Mouse (Mus musculus): Measurements from ENCODE around the gene Inf2. TPM values are rescaled to one million over a fixed set of nuclear protein-coding genes. Genes with fewer than 3 reads are reported as not detected.

Inf2 gene
- 100 to 1,000 TPM in 3 of 26 experiments, 10 to 100 TPM in 23; 10.2 to 397 (median 25.5) TPM for total RNA-seq (2018; cell fraction: chromatin; rRNA removed)
- total RNA-seq (2018; cell fraction: cytosol; rRNA removed), result 10 to 100 TPM in 12 of 26 experiments, 1 to 10 TPM in 14; 2.1 to 23.7 (median 7.4) TPM
- total RNA-seq (2018; cell fraction: nucleus; rRNA removed), result 10 to 100 TPM in 16 of 26 experiments, 1 to 10 TPM in 10; 4.2 to 93.0 (median 16.7) TPM
- 6.8 to 20.9 TPM (median 9.4 TPM) in 3 replicates for polyA plus RNA-seq (2018)

DNA sequence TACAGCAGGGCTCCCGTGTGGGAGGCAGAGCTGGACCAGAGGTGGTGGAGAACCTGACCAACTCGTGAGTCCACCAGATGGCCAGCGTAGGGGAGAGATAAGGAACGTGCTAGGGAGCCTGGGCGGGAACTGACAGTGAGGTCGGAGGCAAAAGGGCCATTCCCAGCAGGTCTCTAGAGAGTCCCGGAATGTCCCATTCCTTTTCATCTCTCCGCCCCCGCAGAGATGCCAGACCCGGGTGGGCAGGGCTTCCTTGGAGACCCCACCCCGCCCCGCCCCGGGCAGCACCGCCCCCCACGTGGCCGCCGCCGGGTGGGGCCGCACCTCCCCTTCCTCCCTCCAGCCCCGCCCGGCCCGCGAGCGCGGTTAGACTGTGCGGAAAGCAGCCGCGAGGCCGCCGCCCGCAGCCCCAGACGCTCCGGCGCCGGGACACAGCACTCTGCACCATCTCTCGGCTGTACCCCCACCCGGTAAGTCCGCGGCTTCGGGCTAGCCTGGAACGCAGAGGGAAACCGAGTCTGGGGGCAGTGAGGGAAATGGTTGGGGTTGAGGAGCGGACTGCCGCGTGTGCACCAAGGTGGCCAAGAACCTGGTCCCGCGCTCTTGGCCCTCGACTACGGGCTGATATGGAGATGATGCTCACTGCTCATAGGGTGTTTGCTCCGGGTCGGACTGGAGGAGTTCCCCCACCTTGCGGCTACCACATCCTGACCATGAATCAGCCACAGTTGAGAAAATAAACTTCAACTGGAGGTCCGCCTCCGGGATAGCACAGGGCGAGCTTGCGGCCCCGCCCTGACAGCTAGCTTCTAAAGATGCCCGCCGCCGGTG lies at the start of gene Inf2:
TSS of gene Inf2 (plus strand) at position 359 of the 831 bp plus-strand sequence.
- 2% methylated on average over 53 of the region's 60 CpGs for WGBS (ENCODE audit: missing documents)
- Histone ChIP-seq H3K36me3 (ENCODE audit: inconsistent target) (no peaks in the 10 kb centered on the region), H3K4me3 (ENCODE audit: inconsistent target) (peak within 1 kb of the TSS; percentile 73), H3K27ac (peak within 1 kb of the TSS; percentile 39), H3K79me2 (ENCODE audit: inconsistent target) (peaks cover 49% of the 10 kb centered on the region)

DNA sequence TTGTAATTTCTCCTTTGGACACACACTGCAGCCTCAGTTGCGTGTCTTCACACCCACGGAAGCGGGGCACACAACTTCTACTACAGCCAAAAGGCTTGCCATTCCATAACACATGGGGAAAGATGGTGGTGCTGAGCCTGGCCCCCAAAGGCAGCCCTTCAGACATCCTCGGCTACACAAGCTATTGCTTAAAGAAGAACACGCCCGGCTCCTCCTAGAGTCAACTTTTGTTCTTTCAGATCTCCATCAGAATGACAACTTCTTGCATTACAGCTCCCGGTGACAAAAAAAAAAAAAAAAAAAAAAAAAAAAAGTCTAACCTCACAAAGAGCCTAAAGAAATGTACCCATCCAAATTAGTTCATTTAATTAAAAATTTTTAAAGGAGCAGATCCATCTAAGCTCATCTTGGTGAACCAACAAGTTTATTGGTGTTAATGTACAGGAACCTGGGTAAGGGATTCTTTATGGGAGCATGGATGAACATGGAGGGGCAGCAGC lies 49.1 kb upstream of the Inf2 start:
- Histone ChIP-seq H3K36me3 (ENCODE audit: inconsistent target) (no peaks in the 10 kb centered on the region), H3K27ac (no peak overlapping the region), H3K4me3 (ENCODE audit: inconsistent target) (no peak overlapping the region), H3K79me2 (ENCODE audit: inconsistent target) (no peaks in the 10 kb centered on the region)
- 93% methylated on average over 7 of the region's 7 CpGs for WGBS (ENCODE audit: missing documents)

DNA sequence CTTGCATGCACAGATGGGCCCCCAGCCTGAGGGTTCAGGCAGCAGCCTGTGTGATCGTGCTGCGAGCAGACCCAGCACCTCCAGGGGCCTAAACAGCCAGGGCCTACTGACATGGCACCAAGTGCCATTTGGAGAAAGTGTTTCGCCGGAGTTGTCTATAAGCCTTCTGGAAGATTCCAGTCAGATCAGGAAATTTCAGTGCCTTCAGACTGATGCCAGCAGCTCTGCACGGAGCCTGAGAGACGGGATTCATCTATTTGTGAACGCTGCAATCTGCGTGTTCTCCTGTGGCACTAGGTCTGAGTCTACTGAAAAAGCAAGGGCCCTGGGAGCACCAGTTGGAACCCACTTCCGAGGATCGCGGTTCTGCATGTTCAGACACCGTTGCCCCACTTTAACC lies 48.3 kb upstream of the Inf2 start:
- no peak overlapping the region for H3K27ac ChIP-seq
- no peaks in the 10 kb centered on the region for H3K36me3 ChIP-seq (ENCODE audit: inconsistent target)
- H3K79me2 ChIP-seq (ENCODE audit: inconsistent target), result no peaks in the 10 kb centered on the region
- 94% methylated on average over 12 of the region's 12 CpGs for WGBS (ENCODE audit: missing documents)
- no peak overlapping the region for H3K4me3 ChIP-seq (ENCODE audit: inconsistent target)

DNA sequence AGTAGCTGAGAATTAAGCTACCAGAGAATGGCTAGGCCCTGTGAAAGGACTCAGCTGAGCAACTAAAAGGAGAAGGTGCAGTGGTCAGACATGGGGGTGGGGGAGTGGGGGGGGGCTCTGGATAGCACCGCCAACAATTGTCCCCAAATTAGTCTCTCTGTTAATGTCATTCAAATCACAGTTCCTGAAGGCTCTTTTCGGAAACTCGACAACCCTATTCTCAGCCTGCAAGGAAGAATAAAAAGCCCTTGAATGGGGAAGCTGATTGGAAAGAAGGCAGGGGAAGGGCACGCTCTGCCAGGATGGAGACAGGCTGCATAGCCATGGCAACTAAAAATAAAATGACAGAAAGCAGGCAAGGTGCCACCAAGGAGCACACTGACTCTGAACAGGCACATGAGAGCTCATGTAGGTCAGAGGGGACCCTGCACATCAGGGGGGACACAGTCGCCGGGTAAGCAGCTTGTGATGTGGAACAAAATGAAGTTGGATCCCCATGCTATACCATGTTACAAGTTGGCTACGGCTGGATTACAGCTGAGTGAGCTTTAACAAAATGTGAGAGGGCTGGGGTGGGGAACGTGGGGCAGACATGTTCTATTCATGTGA lies 47.0 kb upstream of the Inf2 start:
- Histone ChIP-seq H3K79me2 (ENCODE audit: inconsistent target) (no peaks in the 10 kb centered on the region), H3K36me3 (ENCODE audit: inconsistent target) (no peaks in the 10 kb centered on the region), H3K27ac (no peak overlapping the region), H3K4me3 (ENCODE audit: inconsistent target) (no peak overlapping the region)
- 89% methylated on average over 8 of the region's 8 CpGs for WGBS (ENCODE audit: missing documents)

DNA sequence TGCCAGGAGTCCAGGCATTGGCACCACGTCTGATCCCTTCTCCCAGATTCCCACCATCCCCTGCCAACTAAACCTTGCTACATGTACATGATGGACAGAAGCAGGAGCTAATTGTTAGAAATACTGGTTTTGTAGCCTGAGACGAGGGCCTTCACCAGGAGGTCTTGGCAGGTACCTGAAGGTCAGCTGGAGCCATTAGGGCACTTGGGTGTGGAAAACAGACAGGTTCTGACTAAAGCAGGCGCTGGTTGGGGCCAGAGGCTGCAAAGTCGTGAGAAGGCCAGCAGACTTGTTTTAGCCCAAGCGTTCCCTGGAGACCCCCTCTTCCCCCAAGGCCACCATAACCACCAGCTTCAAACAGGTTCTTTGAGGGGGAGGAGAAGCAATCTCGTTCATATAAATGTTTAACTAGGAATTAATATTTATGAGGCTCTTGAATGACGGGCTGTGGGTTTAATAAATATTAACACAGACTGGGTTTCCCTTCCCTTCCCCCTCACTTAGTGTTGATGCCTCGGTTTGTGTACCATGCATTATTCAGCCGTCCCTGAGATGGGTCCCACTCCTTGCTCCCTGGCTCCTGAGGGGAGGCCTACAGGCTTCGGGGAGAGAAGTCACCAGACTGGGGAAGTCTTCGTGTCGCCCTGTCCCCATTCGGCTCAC lies 46.2 kb upstream of the Inf2 start:
- H3K36me3 ChIP-seq (ENCODE audit: inconsistent target), result no peaks in the 10 kb centered on the region
- no peak overlapping the region for H3K27ac ChIP-seq
- no peak overlapping the region for H3K4me3 ChIP-seq (ENCODE audit: inconsistent target)
- WGBS (ENCODE audit: missing documents), result 79% methylated on average over 13 of the region's 13 CpGs
- H3K79me2 ChIP-seq (ENCODE audit: inconsistent target), result no peaks in the 10 kb centered on the region

DNA sequence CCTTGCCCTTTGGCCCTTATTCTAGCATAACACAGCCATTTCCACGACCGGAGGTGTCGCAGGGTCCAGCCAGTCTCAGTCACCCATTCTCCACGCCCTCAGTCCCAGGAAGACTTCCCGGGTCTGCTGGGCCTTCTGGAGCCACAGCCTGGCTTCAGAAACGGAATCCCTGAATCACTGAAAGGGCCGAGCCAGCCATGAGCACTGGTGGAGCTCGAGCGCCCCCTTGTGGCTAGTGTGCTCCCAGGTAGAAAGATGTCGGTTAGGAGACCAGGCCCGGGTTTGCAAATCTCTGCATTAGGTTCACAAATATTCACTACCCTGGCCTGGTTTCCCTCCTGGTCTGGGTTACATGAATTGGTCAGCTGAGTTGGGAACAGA lies 45.7 kb upstream of the Inf2 start:
- Histone ChIP-seq H3K36me3 (ENCODE audit: inconsistent target) (no peaks in the 10 kb centered on the region), H3K27ac (no peak overlapping the region), H3K4me3 (ENCODE audit: inconsistent target) (no peak overlapping the region), H3K79me2 (ENCODE audit: inconsistent target) (no peaks in the 10 kb centered on the region)
- 7% methylated on average over 11 of the region's 11 CpGs for WGBS (ENCODE audit: missing documents)

DNA sequence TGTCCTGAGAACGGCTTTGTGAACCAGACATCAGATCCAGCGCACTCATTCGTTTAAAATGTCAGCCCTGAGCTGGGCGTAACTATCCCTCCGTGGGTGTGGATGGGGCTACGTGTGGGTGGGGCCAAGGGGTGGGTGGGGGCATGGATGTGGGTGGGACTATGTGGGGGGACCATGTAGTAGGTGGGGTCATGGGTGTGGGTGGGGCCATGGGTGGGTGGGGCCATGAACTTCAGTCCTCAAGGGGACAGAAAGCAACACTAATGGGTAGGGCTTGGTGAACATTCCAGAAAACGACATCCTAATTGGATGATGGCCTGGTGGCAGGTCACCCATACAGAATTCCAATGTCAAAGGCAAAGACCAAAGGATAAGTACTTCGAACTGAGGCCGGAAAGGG lies 44.6 kb upstream of the Inf2 start:
- no peaks in the 10 kb centered on the region for H3K36me3 ChIP-seq (ENCODE audit: inconsistent target)
- H3K27ac ChIP-seq, result no peak overlapping the region
- H3K4me3 ChIP-seq (ENCODE audit: inconsistent target), result no peak overlapping the region
- no peaks in the 10 kb centered on the region for H3K79me2 ChIP-seq (ENCODE audit: inconsistent target)
- 90% methylated on average over 7 of the region's 9 CpGs for WGBS (ENCODE audit: missing documents)

DNA sequence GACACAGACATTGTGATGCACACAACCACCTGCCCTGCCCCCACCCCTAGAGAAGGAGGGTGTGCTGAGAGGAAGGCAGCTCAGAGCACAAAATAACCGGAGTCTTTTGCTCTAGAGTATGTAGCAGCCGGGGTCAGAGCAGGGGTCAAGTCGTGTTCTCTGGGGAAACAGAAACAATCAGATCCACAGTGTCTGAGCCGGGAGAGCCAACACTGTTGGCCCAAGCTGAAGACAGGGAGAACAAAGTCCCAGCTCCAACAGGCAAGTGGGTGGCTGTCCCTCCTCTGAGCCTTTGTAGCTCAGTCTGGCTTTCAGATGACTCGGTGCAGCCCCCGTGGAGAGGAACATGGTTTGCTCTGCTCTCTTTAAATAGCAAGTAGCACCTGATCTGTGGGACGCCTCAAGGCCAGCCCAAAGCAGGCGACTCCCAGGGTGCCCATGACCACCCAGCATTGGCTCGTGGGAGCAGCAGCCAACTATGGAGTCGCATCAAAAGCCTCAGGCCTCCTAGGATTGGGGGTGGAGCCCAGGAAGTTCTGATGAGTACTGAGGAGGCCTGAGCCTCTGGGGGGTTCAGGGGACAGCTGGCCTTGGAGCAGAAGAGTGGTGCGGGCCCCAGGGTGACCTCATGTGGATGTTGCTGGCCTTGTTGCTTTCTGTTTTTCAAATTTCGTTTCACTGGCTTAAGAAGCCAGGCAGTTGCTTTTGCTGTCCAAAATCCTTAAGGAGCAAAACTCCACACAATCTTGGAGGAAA lies 43.5 kb upstream of the Inf2 start:
- Histone ChIP-seq H3K4me3 (ENCODE audit: inconsistent target) (no peak overlapping the region), H3K36me3 (ENCODE audit: inconsistent target) (no peaks in the 10 kb centered on the region), H3K27ac (no peak overlapping the region), H3K79me2 (ENCODE audit: inconsistent target) (no peaks in the 10 kb centered on the region)
- WGBS (ENCODE audit: missing documents), result 83% methylated on average over 12 of the region's 12 CpGs

DNA sequence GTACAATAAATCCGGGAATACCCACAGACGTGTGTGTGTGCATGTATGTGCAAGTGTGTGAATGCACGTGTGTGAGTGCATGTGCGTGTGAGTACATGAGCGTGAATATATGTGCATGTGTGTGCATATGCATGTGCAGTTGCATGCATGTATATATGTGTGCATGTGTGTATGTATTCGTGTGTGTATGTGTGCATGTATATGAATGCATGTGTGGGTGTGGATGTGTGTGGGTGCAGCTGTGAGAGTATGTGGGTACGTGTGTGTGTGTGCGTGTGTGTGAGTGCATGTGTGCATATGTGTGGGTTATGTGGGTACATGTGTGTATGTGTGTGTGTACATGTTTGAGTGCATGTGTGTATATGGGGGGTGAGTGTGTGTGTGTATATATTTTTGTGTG lies 42.5 kb upstream of the Inf2 start:
- no peaks in the 10 kb centered on the region for H3K79me2 ChIP-seq (ENCODE audit: inconsistent target)

DNA sequence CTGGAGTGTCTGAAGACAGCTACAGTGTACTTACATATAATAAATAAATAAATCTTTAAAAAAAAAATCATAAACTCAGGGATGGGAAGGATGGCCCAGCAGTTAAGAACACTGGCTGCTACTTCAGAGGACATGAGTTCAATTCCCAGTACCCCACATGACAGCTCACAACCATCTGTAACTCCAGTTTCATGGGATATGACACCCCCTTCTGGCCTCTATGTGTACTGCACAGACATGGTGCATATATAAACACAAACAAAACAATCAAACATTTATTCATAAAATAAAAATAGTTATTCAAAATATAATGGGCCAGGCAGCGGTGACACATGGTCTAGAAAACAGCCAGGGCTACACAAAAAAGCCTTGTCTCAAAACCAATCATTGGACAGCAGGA lies 39.3 kb upstream of the Inf2 start:
- Histone ChIP-seq H3K4me3 (ENCODE audit: inconsistent target) (no peak overlapping the region), H3K79me2 (ENCODE audit: inconsistent target) (no peaks in the 10 kb centered on the region), H3K36me3 (ENCODE audit: inconsistent target) (no peaks in the 10 kb centered on the region), H3K27ac (no peak overlapping the region)
- 93% methylated on average over 1 of the region's 1 CpGs for WGBS (ENCODE audit: missing documents)

More for the DNA sequence above, 42.5 kb upstream of the Inf2 start:
- H3K4me3 ChIP-seq (ENCODE audit: inconsistent target), result no peak overlapping the region
- H3K27ac ChIP-seq, result no peak overlapping the region
- WGBS (ENCODE audit: missing documents), result 96% methylated on average over 8 of the region's 8 CpGs
- no peaks in the 10 kb centered on the region for H3K36me3 ChIP-seq (ENCODE audit: inconsistent target)

DNA sequence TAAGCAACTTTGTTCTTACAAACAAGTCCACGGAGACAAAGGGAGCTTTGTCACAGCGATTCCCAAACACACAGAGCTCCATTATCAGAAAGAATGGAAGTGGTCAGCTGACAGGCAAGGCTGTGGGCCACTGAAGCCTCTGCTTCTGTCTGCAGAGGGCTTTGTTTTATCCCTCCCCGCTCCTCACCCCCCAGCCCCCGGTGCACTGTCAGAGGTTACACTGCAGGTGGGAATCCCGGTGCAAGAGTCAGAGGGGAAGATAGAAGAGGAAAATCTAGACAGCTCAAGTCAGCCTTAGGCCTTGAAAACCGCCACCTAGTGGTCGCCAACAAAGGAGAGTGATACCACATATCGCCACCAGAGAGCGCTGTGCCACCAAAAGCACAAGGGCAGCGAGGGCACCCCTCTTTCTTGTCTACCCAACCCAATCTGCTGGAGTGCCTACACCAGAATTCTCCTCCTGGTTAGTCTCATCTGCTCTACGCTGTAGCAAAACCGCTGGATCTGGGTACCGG lies 36.7 kb upstream of the Inf2 start:
- no peak overlapping the region for H3K27ac ChIP-seq
- 15% methylated on average over 12 of the region's 13 CpGs for WGBS (ENCODE audit: missing documents)
- no peaks in the 10 kb centered on the region for H3K79me2 ChIP-seq (ENCODE audit: inconsistent target)
- no peak overlapping the region for H3K4me3 ChIP-seq (ENCODE audit: inconsistent target)
- no peaks in the 10 kb centered on the region for H3K36me3 ChIP-seq (ENCODE audit: inconsistent target)

DNA sequence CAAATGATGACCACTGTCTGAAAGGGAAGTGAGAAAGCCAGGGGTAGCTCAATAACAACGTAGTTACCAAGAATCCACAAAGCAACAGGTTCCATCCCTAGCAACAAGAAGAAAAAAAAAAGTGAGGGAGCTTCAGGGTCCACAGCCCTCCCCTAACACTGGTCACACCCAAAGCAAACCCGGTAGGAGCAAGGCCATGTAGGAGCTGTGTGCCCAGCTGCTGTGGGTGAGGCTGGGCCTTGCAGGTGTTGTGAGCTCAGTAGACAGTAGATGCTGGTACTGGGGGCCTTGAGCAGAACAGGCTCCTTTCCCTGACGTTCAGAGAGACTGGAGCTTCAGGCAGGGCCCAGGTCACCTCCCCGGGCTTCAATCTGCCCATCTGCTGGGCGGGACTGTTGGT lies 36.1 kb upstream of the Inf2 start:
- H3K4me3 ChIP-seq (ENCODE audit: inconsistent target), result no peak overlapping the region
- no peaks in the 10 kb centered on the region for H3K36me3 ChIP-seq (ENCODE audit: inconsistent target)
- no peaks in the 10 kb centered on the region for H3K79me2 ChIP-seq (ENCODE audit: inconsistent target)
- WGBS (ENCODE audit: missing documents), result 64% methylated on average over 5 of the region's 5 CpGs
- no peak overlapping the region for H3K27ac ChIP-seq

DNA sequence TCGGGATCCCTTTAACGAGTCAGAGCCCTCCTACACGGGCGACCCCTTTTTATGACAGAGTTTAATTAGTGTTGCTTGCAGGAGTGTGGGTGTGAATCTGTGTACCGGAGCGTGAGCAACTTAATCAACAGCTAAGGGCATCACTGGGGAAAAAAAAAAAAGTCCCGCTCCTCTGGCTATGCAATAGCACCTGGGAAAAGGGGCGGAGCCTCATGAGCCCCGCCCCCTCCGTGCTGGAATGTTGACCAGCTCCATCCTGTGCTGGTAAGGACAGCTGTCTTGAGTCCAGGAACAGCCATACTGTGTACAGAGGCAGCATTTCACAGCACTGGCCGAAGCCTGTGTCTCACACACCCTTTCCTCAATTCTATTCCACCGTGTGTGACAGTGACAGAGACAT lies 33.7 kb upstream of the Inf2 start:
- H3K27ac ChIP-seq, result no peak overlapping the region
- no peaks in the 10 kb centered on the region for H3K79me2 ChIP-seq (ENCODE audit: inconsistent target)
- no peak overlapping the region for H3K4me3 ChIP-seq (ENCODE audit: inconsistent target)
- WGBS (ENCODE audit: missing documents), result 79% methylated on average over 12 of the region's 12 CpGs
- H3K36me3 ChIP-seq (ENCODE audit: inconsistent target), result no peaks in the 10 kb centered on the region

DNA sequence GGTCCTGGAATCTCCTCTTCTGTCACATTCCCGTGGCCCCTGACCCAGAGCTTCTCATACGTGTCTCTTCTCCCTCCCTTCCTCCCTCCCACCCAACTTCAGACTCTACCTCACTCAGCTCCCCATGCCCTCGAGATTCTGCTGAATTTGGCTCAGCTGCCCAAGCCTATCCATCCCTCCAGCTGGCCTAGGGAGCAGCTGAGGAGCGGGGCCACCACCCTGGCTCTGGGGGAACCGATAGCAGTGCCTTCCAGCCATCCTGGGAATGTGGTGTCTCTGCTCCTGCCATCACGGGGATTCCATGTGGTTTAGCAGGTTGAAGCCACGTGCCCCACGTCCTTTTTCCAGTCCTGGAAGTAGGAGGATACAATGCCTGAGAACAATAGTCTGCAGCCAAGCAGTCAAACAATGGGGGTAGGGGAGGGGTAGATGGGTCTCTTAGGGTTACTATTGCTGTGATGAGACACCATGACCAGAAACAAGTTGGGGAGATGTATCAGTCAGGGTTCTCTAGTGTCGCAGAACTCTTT lies 32.0 kb upstream of the Inf2 start:
- Histone ChIP-seq H3K27ac (no peak overlapping the region), H3K79me2 (ENCODE audit: inconsistent target) (no peaks in the 10 kb centered on the region), H3K36me3 (ENCODE audit: inconsistent target) (no peaks in the 10 kb centered on the region), H3K4me3 (ENCODE audit: inconsistent target) (no peak overlapping the region)
- WGBS (ENCODE audit: missing documents), result 90% methylated on average over 7 of the region's 9 CpGs
